Comparison of ENCODE assay signal across 9 mouse cellular contexts in the genomic region with DNA sequence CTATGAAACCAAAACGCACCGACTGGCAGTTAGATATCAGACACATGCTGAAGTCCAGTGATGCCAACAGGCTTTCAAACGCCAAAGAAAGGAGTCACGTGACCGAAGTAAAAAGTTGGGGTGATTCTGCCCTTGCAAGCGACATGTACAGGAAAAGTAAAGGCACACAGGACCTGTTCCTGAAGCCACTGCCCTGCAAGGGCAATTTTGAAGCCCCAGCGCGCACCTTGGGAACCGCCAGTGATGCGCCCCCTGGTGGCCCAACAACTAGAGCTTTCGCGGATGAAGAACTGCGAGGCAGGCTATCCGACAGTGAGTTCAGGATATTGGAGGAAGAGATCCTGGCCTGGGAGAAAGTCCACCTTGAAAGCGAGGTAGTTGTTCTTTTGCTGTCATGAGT. TPM values are rescaled to one million over a fixed set of nuclear protein-coding genes. Genes with fewer than 3 reads are reported as not detected.
DNase-seq lines count a peak whose midpoint lies in the region; ATAC-seq lines count a peak whose summit lies in the region.
"Had no signal": no experiment of that assay in that cellular context is flagged by ENCODE, and none has a peak within 500 bp of the region (broad histone marks: within the 10 kb centered on the region; RNA-seq: fewer than 3 reads in every experiment).

No protein-coding gene starts in this region.

- no peak overlapping the region for H3K4me2 ChIP-seq in midbrain, embryonic 11.5 days
- H3K4me2 ChIP-seq in midbrain, embryonic 13.5 days (replicated peaks), result no peak overlapping the region
- H3K4me2 ChIP-seq in liver, embryonic 13.5 days, result no peak overlapping the region
- H3K4me2 ChIP-seq: stomach, embryonic 15.5 days had no signal

- H3K27me3 ChIP-seq in midbrain, embryonic 11.5 days (ENCODE audit: control insufficient read depth, insufficient read depth, low read length), result no peaks in the 10 kb centered on the region
- H3K27me3 ChIP-seq in midbrain, embryonic 13.5 days, result no peaks in the 10 kb centered on the region
- H3K27me3 ChIP-seq in liver, embryonic 13.5 days, result 0 out of 2 replicates have a peak, but pooled peaks cover 3% of the 10 kb centered on the region
- H3K27me3 ChIP-seq: stomach, embryonic 15.5 days had no signal

- no peaks in the 10 kb centered on the region for H3K9me3 ChIP-seq in midbrain, embryonic 11.5 days (ENCODE audit: control insufficient read depth, low read length)
- H3K9me3 ChIP-seq in midbrain, embryonic 13.5 days, result no peaks in the 10 kb centered on the region
- no peaks in the 10 kb centered on the region for H3K9me3 ChIP-seq in liver, embryonic 13.5 days (replicated peaks)
- H3K9me3 ChIP-seq: stomach, embryonic 15.5 days had no signal

- H3K4me3 ChIP-seq in midbrain, embryonic 11.5 days (ENCODE audit: low read depth, low read length), result no peak overlapping the region
- H3K4me3 ChIP-seq in midbrain, embryonic 13.5 days (replicated peaks), result no peak overlapping the region
- no peak overlapping the region for H3K4me3 ChIP-seq in liver, embryonic 13.5 days (replicated peaks)
- H3K4me3 ChIP-seq: stomach, embryonic 15.5 days had no signal

- no peak overlapping the region for H3K9ac ChIP-seq in midbrain, embryonic 11.5 days (ENCODE audit: low read length)
- no peak overlapping the region for H3K9ac ChIP-seq in midbrain, embryonic 13.5 days (replicated peaks)
- no peak overlapping the region for H3K9ac ChIP-seq in liver, embryonic 13.5 days
- H3K9ac ChIP-seq: stomach, embryonic 15.5 days had no signal

- peak; percentile 95 for DNase-seq in midbrain, embryonic 11.5 days (ENCODE audit: low spot score, missing footprints)
- peak; percentile 76 for DNase-seq in brain, adult 2 months (ENCODE audit: low read depth, low spot score)
- DNase-seq in liver, embryonic 13.5 days, result peak; percentile 63
- DNase-seq in retina, embryonic 14.5 days (ENCODE audit: low spot score), result peak; percentile 85
- DNase-seq in thymus, postnatal 4 days, result peak; percentile 93

- no peaks in the 10 kb centered on the region for H3K36me3 ChIP-seq in midbrain, embryonic 11.5 days (ENCODE audit: control insufficient read depth, insufficient read depth, low read length)
- no peaks in the 10 kb centered on the region for H3K36me3 ChIP-seq in midbrain, embryonic 13.5 days
- no peaks in the 10 kb centered on the region for H3K36me3 ChIP-seq in liver, embryonic 13.5 days
- H3K36me3 ChIP-seq: stomach, embryonic 15.5 days had no signal

- ATAC-seq in midbrain, embryonic 11.5 days (ENCODE audit: low FRiP score), result no peak
- no peak for ATAC-seq in midbrain, embryonic 13.5 days
- peak; percentile 89 for ATAC-seq in erythroid progenitor cell, adult 5-6 weeks (replicated peaks; ENCODE audit: low FRiP score, poor library complexity, severe bottlenecking)
- ATAC-seq in inflammation-experienced regulatory T-cells, adult 6 months, result peak; percentile 52
- ATAC-seq in liver, embryonic 13.5 days (ENCODE audit: low read depth), result no peak

- no peak overlapping the region for H3K27ac ChIP-seq in midbrain, embryonic 11.5 days (ENCODE audit: low read depth, low read length)
- no peak overlapping the region for H3K27ac ChIP-seq in midbrain, embryonic 13.5 days
- no peak overlapping the region for H3K27ac ChIP-seq in liver, embryonic 13.5 days
- H3K27ac ChIP-seq: stomach, embryonic 15.5 days had no signal

- H3K4me1 ChIP-seq in midbrain, embryonic 11.5 days (ENCODE audit: control insufficient read depth, insufficient read depth, low read length), result no peaks in the 10 kb centered on the region
- no peaks in the 10 kb centered on the region for H3K4me1 ChIP-seq in midbrain, embryonic 13.5 days (replicated peaks)
- no peaks in the 10 kb centered on the region for H3K4me1 ChIP-seq in liver, embryonic 13.5 days (replicated peaks)
- H3K4me1 ChIP-seq: stomach, embryonic 15.5 days had no signal

- WGBS in midbrain, embryonic 11.5 days, result 24% methylated on average over 15 of the region's 15 CpGs
- 27% methylated on average over 15 of the region's 15 CpGs for WGBS in midbrain, embryonic 13.5 days
- 18% methylated on average over 15 of the region's 15 CpGs for WGBS in liver, embryonic 13.5 days (ENCODE audit: insufficient replicate concordance)

RNA-seq across cellular contexts. Expression of a gene that starts 59.5 kb away (rescaled TPM):
- not detected in 2 replicates for polyA plus RNA-seq in midbrain, embryonic 11.5 days (2014; fragmentation: Nextera tagmentation; extraction: Ambion mirVana)
- not detected in 2 replicates for polyA plus RNA-seq in midbrain, embryonic 13.5 days (2015; fragmentation: Nextera tagmentation; extraction: Ambion mirVana)
- not detected in 2 replicates for total RNA-seq in erythroid progenitor cell, adult 5-6 weeks (2015; ENCODE audit: low replicate concordance)
- total RNA-seq in erythroid progenitor cell, adult 5-6 weeks (2017; ENCODE audit: low replicate concordance), result 4.4 TPM in 1 of 2 replicates, not detected in the other
- polyA plus RNA-seq in inflammation-experienced regulatory T-cells, adult 6 months (2017; shearing (Covaris generic)), result not detected
- 1.1 and 1.5 TPM in 2 replicates for polyA plus RNA-seq in liver, embryonic 13.5 days (2015; fragmentation: Nextera tagmentation; extraction: Ambion mirVana)

Comparison
In these comparisons a context has a peak if more than half of its experiments do, and no peak if none do; other contexts are left out.
1. ATAC-seq: peak in erythroid progenitor cell, adult 5-6 weeks (single experiment) and inflammation-experienced regulatory T-cells, adult 6 months (single experiment); none in midbrain, embryonic 11.5 days (single experiment), midbrain, embryonic 13.5 days (single experiment) and liver, embryonic 13.5 days (single experiment).
2. Peak in every context shown above with its lines, with median percentiles within 50 percentile points of each other: DNase-seq.